Mouse (Mus musculus) lung, embryonic 14.5 days (tissue): Measurements from ENCODE around the gene Ubn2. TPM values are rescaled to one million over a fixed set of nuclear protein-coding genes. Genes with fewer than 3 reads are reported as not detected.
"Not testable (repeated sequence)": the region's sequence is repeated elsewhere in the genome, so short reads cannot be mapped to it uniquely, and the experiment has no call there.

Experiments used
- ATAC-seq: fragments of 200-750 bp; cut with Nextera tagmentation; 2 replicates; pipeline ENCODE4 v1.8.0; 2017; ENCODE audit warnings: mild to moderate bottlenecking, moderate TSS enrichment, moderate library complexity; ENCODE audit not compliant: insufficient read depth
- DNase-seq: peaks from one replicate; pipeline ENCODE4 v3.0.0-alpha.2; 2015
- H3K27ac ChIP-seq: fragments of 300-500 bp; sonication (generic); 2 replicates; pipeline ENCODE4 v1.5.1; 2014; ENCODE audit warnings: low read depth, mild to moderate bottlenecking, moderate library complexity
- H3K27me3 ChIP-seq: fragments of 300-500 bp; sonication (generic); 2 replicates; pipeline ENCODE4 v1.6.1; 2014; ENCODE audit warnings: low read length, control low read depth; ENCODE audit not compliant: insufficient read depth
- H3K36me3 ChIP-seq: fragments of 300-500 bp; sonication (generic); 2 replicates; pipeline ENCODE4 v1.6.1; 2014; ENCODE audit warnings: control low read depth; ENCODE audit not compliant: insufficient read depth
- H3K4me1 ChIP-seq: fragments of 300-500 bp; sonication (generic); 2 replicates; pipeline ENCODE4 v1.6.1; 2014; ENCODE audit warnings: antibody characterized with exemption, control low read depth; ENCODE audit not compliant: insufficient read depth
- H3K4me2 ChIP-seq: fragments of 300-500 bp; sonication (generic); 2 replicates; pipeline ENCODE4 v1.6.1; 2014; ENCODE audit warnings: mild to moderate bottlenecking
- H3K4me3 ChIP-seq: fragments of 300-500 bp; sonication (generic); 2 replicates; pipeline ENCODE4 v1.5.1; 2014; ENCODE audit warnings: low read depth, low read length
- H3K9ac ChIP-seq: fragments of 300-500 bp; sonication (generic); 2 replicates; pipeline ENCODE4 v1.6.1; 2014
- H3K9me3 ChIP-seq: fragments of 300-500 bp; sonication (generic); 2 replicates; pipeline ENCODE4 v1.6.1; 2016; ENCODE audit warnings: low read depth, low read length, control low read depth
- CTCF ChIP-seq: IDR thresholded peaks from 2 replicates; pipeline ENCODE4 v1.5.1; 2016; ENCODE audit warnings: antibody characterized with exemption, low read depth
- WGBS: fragments of 180-500 bp; shearing (Covaris S2); extraction: QIAGEN DNeasy Blood & Tissue Kit; methylation state at CpG from one replicate; pipeline ENCODE4 v1.1.7; 2014; 5-methylcytosine and 5-hydroxymethylcytosine counted together
- polyA plus RNA-seq: library from polyadenylated mRNA; unstranded; fragments of >200 nt; fragmentation: Nextera tagmentation; extraction: Ambion mirVana; gene quantifications from 2 replicates; pipeline ENCODE4 v1.2.1, GENCODE M21; 2014

The Ubn2 gene
- 16.4 and 17.4 TPM in 2 replicates for polyA plus RNA-seq

- Histone ChIP-seq H3K9ac (peak within 1 kb of the TSS; percentile 89), H3K4me1 (0 out of 2 replicates have a peak, but pooled peaks cover 3% of the 10 kb centered on the region), H3K4me2 (peak within 1 kb of the TSS; percentile 86), H3K27me3 (no peaks in the 10 kb centered on the region), H3K36me3 (no peaks in the 10 kb centered on the region), H3K9me3 (no peaks in the 10 kb centered on the region), H3K27ac (peak within 1 kb of the TSS; percentile 92), H3K4me3 (peak within 1 kb of the TSS; percentile 94)
- TF ChIP-seq CTCF, result no peak
- WGBS, result under 1% methylated on average over 64 of the region's 64 CpGs
- ATAC-seq, result peak; percentile 98
- peak; percentile 100 for DNase-seq
Measured at GRCm38 (mm10) chr6:38433261-38434033, at the start of gene Ubn2. TSS of gene Ubn2 (plus strand) at chr6:38433950.

GRCm38 (mm10) chr6:38389671-38390070 lies 44.1 kb upstream of the Ubn2 start:
- no peaks in the 10 kb centered on the region for H3K9me3 ChIP-seq
- H3K4me2 ChIP-seq, result no peak overlapping the region
- 79% methylated on average over 3 of the region's 3 CpGs for WGBS
- TF ChIP-seq CTCF, result peak; percentile 54
- H3K4me1 ChIP-seq, result no peaks in the 10 kb centered on the region
- H3K9ac ChIP-seq, result no peak overlapping the region
- peaks cover 25% of the 10 kb centered on the region for H3K36me3 ChIP-seq
- no peak overlapping the region for H3K27ac ChIP-seq
- DNase-seq (peak; percentile 66), ATAC-seq (no peak)
- H3K4me3 ChIP-seq, result no peak overlapping the region
- no peaks in the 10 kb centered on the region for H3K27me3 ChIP-seq

GRCm38 (mm10) chr6:38432457-38432856 lies 1.3 kb upstream of the Ubn2 start:
- peak overlapping the region; percentile 94; the same call in 1 of the 2 replicates for H3K4me3 ChIP-seq
- not testable (repeated sequence) for H3K4me1 ChIP-seq, H3K27me3 ChIP-seq, H3K27ac ChIP-seq, DNase-seq, H3K9ac ChIP-seq, ATAC-seq, H3K9me3 ChIP-seq, H3K36me3 ChIP-seq
- WGBS, result 69% methylated on average over 5 of the region's 5 CpGs
- peak overlapping the region; percentile 86 for H3K4me2 ChIP-seq

GRCm38 (mm10) chr6:38434055-38435023 lies 589 bp downstream of the Ubn2 start:
- WGBS, result under 1% methylated on average over 103 of the region's 118 CpGs

GRCm38 (mm10) chr6:38443842-38444241 lies 10.1 kb downstream of the Ubn2 start:
- no peak overlapping the region for H3K9ac ChIP-seq
- ATAC-seq, result no peak
- no peak overlapping the region for H3K27ac ChIP-seq
- H3K4me2 ChIP-seq, result no peak overlapping the region
- no peak for TF ChIP-seq CTCF
- no peaks in the 10 kb centered on the region for H3K4me1 ChIP-seq
- WGBS, result 38% methylated on average over 3 of the region's 3 CpGs
- no peaks in the 10 kb centered on the region for H3K27me3 ChIP-seq
- peaks cover 53% of the 10 kb centered on the region for H3K36me3 ChIP-seq
- no peak for DNase-seq
- no peaks in the 10 kb centered on the region for H3K9me3 ChIP-seq
- no peak overlapping the region for H3K4me3 ChIP-seq

More at GRCm38 (mm10) chr6:38434055-38435023, 589 bp downstream of the Ubn2 start:
- no peaks in the 10 kb centered on the region for H3K36me3 ChIP-seq
- DNase-seq (peak; percentile 71), ATAC-seq (peak; percentile 79)
- H3K9me3 ChIP-seq, result no peaks in the 10 kb centered on the region
- no peak for TF ChIP-seq CTCF
- no peaks in the 10 kb centered on the region for H3K27me3 ChIP-seq
- H3K4me1 ChIP-seq, result 0 out of 2 replicates have a peak, but pooled peaks cover 3% of the 10 kb centered on the region
- H3K4me3 ChIP-seq, result peak overlapping the region; percentile 94
- peak overlapping the region; percentile 83 for H3K4me2 ChIP-seq
- peak overlapping the region; percentile 92 for H3K27ac ChIP-seq
- peak overlapping the region; percentile 89 for H3K9ac ChIP-seq

- Histone ChIP-seq H3K27ac (no peak overlapping the region), H3K4me1 (no peaks in the 10 kb centered on the region), H3K27me3 (no peaks in the 10 kb centered on the region), H3K36me3 (peaks cover 63% of the 10 kb centered on the region), H3K4me2 (no peak overlapping the region), H3K9me3 (no peaks in the 10 kb centered on the region), H3K4me3 (no peak overlapping the region), H3K9ac (no peak overlapping the region)
- TF ChIP-seq CTCF, result no peak
- ATAC-seq (no peak), DNase-seq (no peak)
- 83% methylated on average over 2 of the region's 2 CpGs for WGBS
Measured at GRCm38 (mm10) chr6:38448295-38448694, 14.5 kb downstream of the Ubn2 start.

- no peak overlapping the region for H3K4me3 ChIP-seq
- no peak overlapping the region for H3K4me2 ChIP-seq
- no peak for DNase-seq
- no peak for ATAC-seq
- 94% methylated on average over 4 of the region's 4 CpGs for WGBS
- no peaks in the 10 kb centered on the region for H3K27me3 ChIP-seq
- TF ChIP-seq CTCF, result no peak
- no peaks in the 10 kb centered on the region for H3K4me1 ChIP-seq
- H3K9me3 ChIP-seq, result no peaks in the 10 kb centered on the region
- no peak overlapping the region for H3K9ac ChIP-seq
- peaks cover 50% of the 10 kb centered on the region for H3K36me3 ChIP-seq
- no peak overlapping the region for H3K27ac ChIP-seq
Measured at GRCm38 (mm10) chr6:38453049-38453448, 19.3 kb downstream of the Ubn2 start.

GRCm38 (mm10) chr6:38456425-38456824 lies 22.7 kb downstream of the Ubn2 start:
- H3K27me3 ChIP-seq, H3K9ac ChIP-seq, H3K9me3 ChIP-seq, H3K4me1 ChIP-seq, H3K27ac ChIP-seq, H3K4me3 ChIP-seq, DNase-seq, ATAC-seq, H3K4me2 ChIP-seq: not testable (repeated sequence)
- peaks cover 51% of the 10 kb centered on the region for H3K36me3 ChIP-seq
